Mouse (Mus musculus): ENCODE measurements at regions not wholly inside any gene's neighbourhood (a gene's known extent, or its start where the extent isn't known, plus 50 kb on each side); places are given as distances from the start of the nearest gene placed in this dataset.

DNA sequence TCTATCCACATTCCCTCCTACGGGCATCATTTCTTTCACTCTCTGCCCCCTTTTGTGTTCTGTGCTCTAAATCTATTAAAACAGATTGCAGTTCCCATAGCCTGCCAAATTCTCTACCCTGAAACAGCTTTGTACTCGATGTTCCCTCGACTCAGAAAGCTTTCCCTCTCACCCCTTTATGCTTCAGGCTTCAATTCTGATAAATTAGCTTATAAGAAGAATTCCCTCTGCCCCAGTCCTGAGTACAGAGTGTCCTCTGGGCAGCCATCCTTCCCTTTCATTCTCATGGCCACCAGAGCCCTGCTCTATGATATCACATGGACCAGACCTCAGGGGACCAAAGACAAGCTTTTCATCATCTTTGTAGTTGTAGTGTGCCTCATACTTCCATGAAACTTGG, 163.6 kb downstream of the Cartpt start:
- TF ChIP-seq CTCF (IDR thresholded peaks at IDR 0.05; ENCODE audit: low read depth) = no peak
- TF ChIP-seq EP300 (IDR thresholded peaks at IDR 0.05; ENCODE audit: low read depth) = no peak

Data from liver, postnatal 0 days (tissue).